In genomic region chr3:109557329-109557728, GRCm38 (mm10) we compare ENCODE assay signal across 18 mouse cellular contexts.
DNase-seq lines count a peak whose midpoint lies in the region; ATAC-seq and TF ChIP-seq lines count a peak whose summit lies in the region.
"Had no signal": no experiment of that assay in that cellular context is flagged by ENCODE, and none has a peak within 500 bp of the region (broad histone marks: within the 10 kb centered on the region; RNA-seq: fewer than 3 reads in every experiment).

No protein-coding gene starts in this region.

- no peaks in the 10 kb centered on the region for H3K9me3 ChIP-seq in hindbrain, postnatal 0 days (ENCODE audit: low read length)
- no peaks in the 10 kb centered on the region for H3K9me3 ChIP-seq in hindbrain, embryonic 11.5 days (ENCODE audit: control insufficient read depth, low read length)
- no peaks in the 10 kb centered on the region for H3K9me3 ChIP-seq in midbrain, embryonic 13.5 days
- H3K9me3 ChIP-seq in midbrain, embryonic 16.5 days (replicated peaks; ENCODE audit: control insufficient read depth, low read length, poor library complexity, severe bottlenecking): no peaks in the 10 kb centered on the region
- no peaks in the 10 kb centered on the region for H3K9me3 ChIP-seq in intestine, embryonic 16.5 days (ENCODE audit: control insufficient read depth, low read length)
- no peaks in the 10 kb centered on the region for H3K9me3 ChIP-seq in stomach, embryonic 15.5 days
- H3K9me3 ChIP-seq: embryonic facial prominence, embryonic 15.5 days; forebrain, embryonic 10.5 days; heart, embryonic 13.5 days had no signal

- 0 out of 2 replicates have a peak, but pooled peaks have one; percentile 40 for ATAC-seq in hindbrain, postnatal 0 days
- no peak for ATAC-seq in hindbrain, embryonic 11.5 days (ENCODE audit: low FRiP score)
- 0 out of 2 replicates have a peak, but pooled peaks have one; percentile 27 for ATAC-seq in midbrain, embryonic 13.5 days
- no peak for ATAC-seq in midbrain, embryonic 16.5 days
- ATAC-seq in intestine, embryonic 16.5 days: peak; percentile 64; the same call in 1 of the 2 replicates
- ATAC-seq in stomach, embryonic 15.5 days (ENCODE audit: insufficient read depth, low FRiP score, low read depth): peak; percentile 47; the same call in 1 of the 2 replicates
- ATAC-seq: forebrain, embryonic 14.5 days had no signal

- peaks cover 11% of the 10 kb centered on the region; the same call in 1 of the 2 replicates for H3K4me1 ChIP-seq in hindbrain, postnatal 0 days (ENCODE audit: insufficient read depth, low read length)
- no peaks in the 10 kb centered on the region for H3K4me1 ChIP-seq in hindbrain, embryonic 11.5 days (replicated peaks; ENCODE audit: control insufficient read depth, insufficient read depth, low read length)
- peaks cover 8% of the 10 kb centered on the region; the same call in 1 of the 2 replicates for H3K4me1 ChIP-seq in midbrain, embryonic 13.5 days (replicated peaks)
- H3K4me1 ChIP-seq in midbrain, embryonic 16.5 days (ENCODE audit: control insufficient read depth, insufficient read depth, low read length): no peaks in the 10 kb centered on the region
- no peaks in the 10 kb centered on the region for H3K4me1 ChIP-seq in intestine, embryonic 16.5 days (ENCODE audit: control insufficient read depth, insufficient read depth, low read length)
- no peaks in the 10 kb centered on the region for H3K4me1 ChIP-seq in stomach, embryonic 15.5 days
- H3K4me1 ChIP-seq: heart, embryonic 13.5 days had no signal

- DNase-seq in hindbrain, postnatal 0 days (ENCODE audit: low spot score): no peak
- no peak for DNase-seq in hindbrain, embryonic 11.5 days (ENCODE audit: low spot score)
- DNase-seq in spleen, adult 18-20 months: no peak
- DNase-seq: adrenal gland, adult 2 months; adrenal gland, postnatal 25 days; cerebellum, adult 18-20 months; cerebellum, adult 9-11 months; cerebellum, postnatal 36 days; gastrocnemius, postnatal 36 days had no signal

- no peaks in the 10 kb centered on the region for H3K27me3 ChIP-seq in hindbrain, postnatal 0 days (ENCODE audit: insufficient read depth, low read length)
- H3K27me3 ChIP-seq in hindbrain, embryonic 11.5 days (ENCODE audit: control insufficient read depth, insufficient read depth, low read length): no peaks in the 10 kb centered on the region
- no peaks in the 10 kb centered on the region for H3K27me3 ChIP-seq in midbrain, embryonic 13.5 days
- H3K27me3 ChIP-seq in midbrain, embryonic 16.5 days (ENCODE audit: control insufficient read depth, insufficient read depth, low read depth, low read length): no peaks in the 10 kb centered on the region
- H3K27me3 ChIP-seq in intestine, embryonic 16.5 days (replicated peaks; ENCODE audit: control insufficient read depth, insufficient read depth, low read length): no peaks in the 10 kb centered on the region
- no peaks in the 10 kb centered on the region for H3K27me3 ChIP-seq in stomach, embryonic 15.5 days (replicated peaks)
- H3K27me3 ChIP-seq: embryonic facial prominence, embryonic 15.5 days; heart, embryonic 13.5 days had no signal

- H3K4me3 ChIP-seq in hindbrain, postnatal 0 days (ENCODE audit: low read length): no peak overlapping the region
- no peak overlapping the region for H3K4me3 ChIP-seq in hindbrain, embryonic 11.5 days (ENCODE audit: low read depth, low read length)
- H3K4me3 ChIP-seq in midbrain, embryonic 13.5 days (replicated peaks): no peak overlapping the region
- H3K4me3 ChIP-seq in midbrain, embryonic 16.5 days (ENCODE audit: low read depth, low read length): no peak overlapping the region
- no peak overlapping the region for H3K4me3 ChIP-seq in intestine, embryonic 16.5 days (ENCODE audit: low read length)
- no peak overlapping the region for H3K4me3 ChIP-seq in stomach, embryonic 15.5 days (replicated peaks)
- H3K4me3 ChIP-seq: embryonic facial prominence, embryonic 15.5 days; erythroblast, embryonic 14.5 days; forebrain, embryonic 10.5 days; heart, embryonic 13.5 days had no signal

- H3K36me3 ChIP-seq in hindbrain, postnatal 0 days (ENCODE audit: insufficient read depth, low read length): no peaks in the 10 kb centered on the region
- no peaks in the 10 kb centered on the region for H3K36me3 ChIP-seq in hindbrain, embryonic 11.5 days (ENCODE audit: control insufficient read depth, insufficient read depth, low read length)
- H3K36me3 ChIP-seq in midbrain, embryonic 13.5 days: no peaks in the 10 kb centered on the region
- H3K36me3 ChIP-seq in midbrain, embryonic 16.5 days (ENCODE audit: control insufficient read depth, insufficient read depth, low read length): no peaks in the 10 kb centered on the region
- H3K36me3 ChIP-seq in intestine, embryonic 16.5 days (ENCODE audit: control insufficient read depth, insufficient read depth, low read length): no peaks in the 10 kb centered on the region
- H3K36me3 ChIP-seq in stomach, embryonic 15.5 days: no peaks in the 10 kb centered on the region
- H3K36me3 ChIP-seq: embryonic facial prominence, embryonic 15.5 days; forebrain, embryonic 10.5 days; heart, embryonic 13.5 days had no signal

- TF ChIP-seq CTCF in hindbrain, postnatal 0 days (IDR thresholded peaks at IDR 0.05; ENCODE audit: low read depth): no peak

- no peak overlapping the region for H3K27ac ChIP-seq in hindbrain, postnatal 0 days
- no peak overlapping the region for H3K27ac ChIP-seq in hindbrain, embryonic 11.5 days (ENCODE audit: low read depth, low read length)
- no peak overlapping the region for H3K27ac ChIP-seq in midbrain, embryonic 13.5 days
- H3K27ac ChIP-seq in midbrain, embryonic 16.5 days (ENCODE audit: low read length): no peak overlapping the region
- no peak overlapping the region for H3K27ac ChIP-seq in intestine, embryonic 16.5 days (ENCODE audit: low read length)
- H3K27ac ChIP-seq in stomach, embryonic 15.5 days: no peak overlapping the region
- H3K27ac ChIP-seq: embryonic facial prominence, embryonic 15.5 days; forebrain, embryonic 10.5 days; heart, embryonic 13.5 days had no signal

- H3K9ac ChIP-seq in hindbrain, postnatal 0 days (replicated peaks; ENCODE audit: low read length): no peak overlapping the region
- H3K9ac ChIP-seq in hindbrain, embryonic 11.5 days (ENCODE audit: low read depth, low read length): no peak overlapping the region
- no peak overlapping the region for H3K9ac ChIP-seq in midbrain, embryonic 13.5 days (replicated peaks)
- no peak overlapping the region for H3K9ac ChIP-seq in midbrain, embryonic 16.5 days (ENCODE audit: low read depth, low read length)
- no peak overlapping the region for H3K9ac ChIP-seq in intestine, embryonic 16.5 days (ENCODE audit: low read depth, low read length)
- H3K9ac ChIP-seq in stomach, embryonic 15.5 days: no peak overlapping the region
- H3K9ac ChIP-seq: embryonic facial prominence, embryonic 15.5 days; heart, embryonic 13.5 days had no signal

- WGBS in hindbrain, postnatal 0 days: 60% methylated on average over 2 of the region's 2 CpGs
- 67% methylated on average over 2 of the region's 2 CpGs for WGBS in hindbrain, embryonic 11.5 days
- WGBS in midbrain, embryonic 13.5 days: 62% methylated on average over 2 of the region's 2 CpGs
- WGBS in midbrain, embryonic 16.5 days: 51% methylated on average over 2 of the region's 2 CpGs
- WGBS in intestine, embryonic 16.5 days: 35% methylated on average over 2 of the region's 2 CpGs
- 49% methylated on average over 2 of the region's 2 CpGs for WGBS in stomach, embryonic 15.5 days

- no peak overlapping the region for H3K4me2 ChIP-seq in hindbrain, postnatal 0 days (ENCODE audit: low read depth, low read length)
- no peak overlapping the region for H3K4me2 ChIP-seq in hindbrain, embryonic 11.5 days (replicated peaks; ENCODE audit: low read depth, low read length)
- no peak overlapping the region for H3K4me2 ChIP-seq in midbrain, embryonic 13.5 days (replicated peaks)
- no peak overlapping the region for H3K4me2 ChIP-seq in midbrain, embryonic 16.5 days (ENCODE audit: low read length)
- no peak overlapping the region for H3K4me2 ChIP-seq in intestine, embryonic 16.5 days (ENCODE audit: low read depth, low read length)
- no peak overlapping the region for H3K4me2 ChIP-seq in stomach, embryonic 15.5 days
- H3K4me2 ChIP-seq: embryonic facial prominence, embryonic 15.5 days; heart, embryonic 13.5 days had no signal

Comparison
In these comparisons a context has a peak if more than half of its experiments do, and no peak if none do; other contexts are left out.
1. ATAC-seq: peak in hindbrain, postnatal 0 days (single experiment), midbrain, embryonic 13.5 days (single experiment), intestine, embryonic 16.5 days (single experiment) and stomach, embryonic 15.5 days (single experiment); none in hindbrain, embryonic 11.5 days (single experiment) and midbrain, embryonic 16.5 days (single experiment).